Mouse (Mus musculus): ENCODE results near the gene Glis3. TPM values are rescaled to one million over a fixed set of nuclear protein-coding genes. Genes with fewer than 3 reads are reported as not detected.

Glis3 gene
- polyA plus RNA-seq, 2 experiments = 0.08 to 0.14 TPM

DNA sequence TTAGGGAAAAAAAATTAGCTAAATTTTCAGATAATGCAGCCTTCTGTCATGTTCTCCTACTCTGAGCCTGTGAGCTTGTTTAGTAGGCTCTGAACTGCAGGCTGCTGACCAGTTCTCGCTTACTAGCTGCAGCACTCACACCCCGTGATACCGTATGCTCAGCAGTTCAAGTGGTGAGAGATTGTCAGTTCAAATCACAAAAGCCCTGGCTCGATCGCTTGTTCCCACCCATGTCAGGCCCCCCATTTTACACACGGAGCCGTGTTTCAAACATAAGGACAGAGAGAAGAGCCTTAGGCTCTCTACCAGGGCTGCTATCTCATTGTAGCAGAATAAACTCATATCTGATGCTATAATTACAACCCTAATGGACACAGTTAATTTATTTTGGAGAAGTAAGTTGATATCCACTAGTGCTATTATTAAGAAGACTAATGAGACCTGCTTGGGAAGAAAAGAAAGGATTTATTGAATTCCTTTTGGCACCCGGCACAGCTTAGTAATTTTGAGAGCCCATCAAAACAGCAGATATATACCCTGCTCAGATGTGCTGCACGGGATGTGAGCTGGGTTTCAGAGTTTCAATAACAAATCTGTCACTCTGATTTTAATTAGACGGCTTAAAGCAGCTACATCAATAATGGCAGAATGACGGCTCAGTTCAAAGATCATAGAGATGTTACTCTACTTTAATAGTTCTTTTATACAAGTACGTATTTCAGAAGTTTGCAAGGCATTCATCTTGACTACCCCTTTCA, 284.9 kb downstream of the Glis3 start:
- TF ChIP-seq EP300 (IDR thresholded peaks at IDR 0.05; ENCODE audit: low read depth) (no peak), CTCF (IDR thresholded peaks at IDR 0.05; ENCODE audit: low read depth) (no peak)
- Histone ChIP-seq H3K9me3 (ENCODE audit: control insufficient read depth, low read length) (no peaks in the 10 kb centered on the region), H3K36me3 (replicated peaks; ENCODE audit: control insufficient read depth, insufficient read depth, low read depth) (no peaks in the 10 kb centered on the region), H3K27ac (no peak overlapping the region), H3K4me2 (ENCODE audit: low read depth) (no peak overlapping the region), H3K9ac (replicated peaks) (no peak overlapping the region), H3K4me3 (ENCODE audit: insufficient read depth in 1 of 2, low read depth in 2 of 2, low read length in 2 of 2) (no peak overlapping the region), H3K27me3 (ENCODE audit: control insufficient read depth, insufficient read depth, low read length) (no peaks in the 10 kb centered on the region), H3K4me1 (replicated peaks; ENCODE audit: control insufficient read depth in 2 of 2, insufficient read depth in 2 of 2, low read length in 1 of 2) (no peaks in the 10 kb centered on the region)
- ATAC-seq (ENCODE audit: insufficient read depth) = no peak
- WGBS (ENCODE audit: insufficient replicate concordance) = 70% methylated on average over 12 of the region's 12 CpGs
- DNase-seq (ENCODE audit: low read depth in 3 of 3, low spot score in 3 of 3) = no peak

DNA sequence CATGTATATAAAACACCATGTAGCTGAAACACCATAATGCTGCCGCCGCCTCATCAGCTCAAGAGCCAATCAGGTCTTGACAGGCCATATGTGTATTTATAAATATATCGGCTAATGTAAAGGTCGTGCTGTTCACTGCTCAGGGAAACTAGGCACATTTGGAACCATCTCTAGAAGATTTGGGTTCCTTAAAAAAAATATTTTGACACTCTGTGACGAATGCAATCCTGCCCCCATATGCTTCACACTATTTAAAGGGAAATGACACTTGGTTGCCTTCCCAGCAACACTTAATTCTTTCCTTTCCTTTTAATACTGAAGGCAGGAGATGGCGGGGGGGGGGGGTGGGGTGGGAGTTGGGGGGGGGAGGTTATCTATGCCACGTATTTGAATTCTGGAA, 286.1 kb downstream of the Glis3 start:
- H3K36me3 ChIP-seq (replicated peaks; ENCODE audit: control insufficient read depth, insufficient read depth, low read depth) = no peaks in the 10 kb centered on the region
- no peaks in the 10 kb centered on the region for H3K9me3 ChIP-seq (ENCODE audit: control insufficient read depth, low read length)
- no peak for ATAC-seq (ENCODE audit: insufficient read depth)
- H3K4me3 ChIP-seq (ENCODE audit: insufficient read depth in 1 of 2, low read depth in 2 of 2, low read length in 2 of 2) = no peak overlapping the region
- H3K4me2 ChIP-seq (ENCODE audit: low read depth) = no peak overlapping the region
- WGBS (ENCODE audit: insufficient replicate concordance) = 68% methylated on average over 7 of the region's 7 CpGs
- H3K27me3 ChIP-seq (ENCODE audit: control insufficient read depth, insufficient read depth, low read length) = no peaks in the 10 kb centered on the region
- H3K27ac ChIP-seq = no peak overlapping the region
- no peak overlapping the region for H3K9ac ChIP-seq (replicated peaks)
- TF ChIP-seq CTCF (IDR thresholded peaks at IDR 0.05; ENCODE audit: low read depth) = no peak
- TF ChIP-seq EP300 (IDR thresholded peaks at IDR 0.05; ENCODE audit: low read depth) = no peak
- no peaks in the 10 kb centered on the region for H3K4me1 ChIP-seq (replicated peaks; ENCODE audit: control insufficient read depth in 2 of 2, insufficient read depth in 2 of 2, low read length in 1 of 2)
- no peak for DNase-seq (ENCODE audit: low read depth in 3 of 3, low spot score in 3 of 3)

DNA sequence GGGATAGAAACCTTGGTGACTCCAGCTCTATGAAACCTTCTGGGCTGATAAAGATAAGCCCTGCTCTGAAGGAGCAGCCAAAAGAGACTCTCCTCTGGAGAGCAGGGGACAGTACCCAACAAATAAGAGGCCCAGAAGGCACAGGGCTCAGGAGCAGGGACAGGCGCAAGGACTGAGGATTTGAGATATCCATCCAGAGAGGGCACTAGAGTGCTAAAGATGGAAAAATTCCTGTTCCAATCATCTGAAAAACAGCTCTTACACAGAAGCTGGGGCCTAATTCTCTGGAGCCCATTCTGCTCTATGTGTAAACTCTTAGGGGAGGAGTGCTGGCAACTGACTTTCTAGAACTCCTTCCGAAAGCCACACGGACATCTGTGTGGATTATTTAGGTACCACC, 287.0 kb downstream of the Glis3 start:
- Histone ChIP-seq H3K9ac (replicated peaks) (no peak overlapping the region), H3K4me1 (replicated peaks; ENCODE audit: control insufficient read depth in 2 of 2, insufficient read depth in 2 of 2, low read length in 1 of 2) (no peaks in the 10 kb centered on the region), H3K9me3 (ENCODE audit: control insufficient read depth, low read length) (no peaks in the 10 kb centered on the region), H3K4me2 (ENCODE audit: low read depth) (no peak overlapping the region), H3K36me3 (replicated peaks; ENCODE audit: control insufficient read depth, insufficient read depth, low read depth) (no peaks in the 10 kb centered on the region), H3K27me3 (ENCODE audit: control insufficient read depth, insufficient read depth, low read length) (no peaks in the 10 kb centered on the region), H3K4me3 (ENCODE audit: insufficient read depth in 1 of 2, low read depth in 2 of 2, low read length in 2 of 2) (no peak overlapping the region), H3K27ac (no peak overlapping the region)
- ATAC-seq (ENCODE audit: insufficient read depth) (no peak), DNase-seq (ENCODE audit: low read depth in 3 of 3, low spot score in 3 of 3) (no peak)
- WGBS (ENCODE audit: insufficient replicate concordance) = 66% methylated on average over 3 of the region's 3 CpGs
- TF ChIP-seq EP300 (IDR thresholded peaks at IDR 0.05; ENCODE audit: low read depth) (no peak), CTCF (IDR thresholded peaks at IDR 0.05; ENCODE audit: low read depth) (no peak)

DNA sequence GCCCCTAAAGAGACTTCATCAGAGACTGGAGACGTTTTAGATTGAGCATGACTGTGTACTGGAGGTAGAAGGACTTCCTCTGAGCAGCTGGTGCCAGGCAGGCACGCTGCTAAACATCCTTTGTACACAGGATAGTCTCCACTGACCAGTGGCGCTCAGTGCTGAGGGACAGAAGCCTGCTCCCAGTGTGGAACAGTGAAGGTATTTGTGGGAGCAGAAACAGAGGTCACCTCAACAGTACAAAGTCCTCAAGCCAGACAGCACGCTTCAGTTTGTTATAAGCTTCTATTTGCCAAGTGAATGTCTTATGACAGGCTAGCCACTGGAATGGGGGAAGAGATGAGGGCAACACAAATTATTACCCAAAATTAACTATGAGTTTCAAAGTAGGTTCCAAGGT, 289.0 kb downstream of the Glis3 start:
- Histone ChIP-seq H3K27me3 (ENCODE audit: control insufficient read depth, insufficient read depth, low read length) (no peaks in the 10 kb centered on the region), H3K9ac (replicated peaks) (no peak overlapping the region), H3K4me1 (replicated peaks; ENCODE audit: control insufficient read depth in 2 of 2, insufficient read depth in 2 of 2, low read length in 1 of 2) (no peaks in the 10 kb centered on the region), H3K4me3 (ENCODE audit: insufficient read depth in 1 of 2, low read depth in 2 of 2, low read length in 2 of 2) (no peak overlapping the region), H3K27ac (no peak overlapping the region), H3K4me2 (ENCODE audit: low read depth) (no peak overlapping the region), H3K36me3 (replicated peaks; ENCODE audit: control insufficient read depth, insufficient read depth, low read depth) (no peaks in the 10 kb centered on the region), H3K9me3 (ENCODE audit: control insufficient read depth, low read length) (no peaks in the 10 kb centered on the region)
- 41% methylated on average over 4 of the region's 4 CpGs for WGBS (ENCODE audit: insufficient replicate concordance)
- TF ChIP-seq CTCF (IDR thresholded peaks at IDR 0.05; ENCODE audit: low read depth) = no peak
- no peak for TF ChIP-seq EP300 (IDR thresholded peaks at IDR 0.05; ENCODE audit: low read depth)
- ATAC-seq (ENCODE audit: insufficient read depth) (no peak), DNase-seq (ENCODE audit: low read depth in 3 of 3, low spot score in 3 of 3) (no peak)

DNA sequence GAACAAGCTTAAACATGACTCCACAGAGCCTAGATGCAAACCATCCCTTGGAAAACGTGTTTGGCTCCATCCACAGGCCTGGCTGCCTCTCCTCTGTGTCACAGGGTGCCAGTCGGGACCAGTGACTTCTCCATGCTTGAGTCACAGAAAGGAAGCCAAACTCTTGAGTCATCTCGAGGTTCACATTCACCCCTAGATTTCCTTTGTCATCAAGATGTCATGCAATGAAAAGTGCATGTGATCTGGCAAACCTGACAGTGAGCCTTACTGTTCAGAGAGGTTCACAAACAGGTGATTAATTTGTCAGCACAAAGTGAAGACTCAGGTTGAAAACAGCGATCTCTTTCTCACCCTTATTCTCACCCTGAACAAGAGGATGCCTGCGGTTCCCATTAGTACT, 290.7 kb downstream of the Glis3 start:
- TF ChIP-seq EP300 (IDR thresholded peaks at IDR 0.05; ENCODE audit: low read depth) (no peak), CTCF (IDR thresholded peaks at IDR 0.05; ENCODE audit: low read depth) (no peak)

More for the DNA sequence above, 290.7 kb downstream of the Glis3 start:
- ATAC-seq (ENCODE audit: insufficient read depth) (no peak), DNase-seq (ENCODE audit: low read depth in 3 of 3, low spot score in 3 of 3) (no peak)
- H3K4me3 ChIP-seq (ENCODE audit: insufficient read depth in 1 of 2, low read depth in 2 of 2, low read length in 2 of 2) = no peak overlapping the region
- 37% methylated on average over 5 of the region's 5 CpGs for WGBS (ENCODE audit: insufficient replicate concordance)
- no peaks in the 10 kb centered on the region for H3K9me3 ChIP-seq (ENCODE audit: control insufficient read depth, low read length)
- H3K27me3 ChIP-seq (ENCODE audit: control insufficient read depth, insufficient read depth, low read length) = no peaks in the 10 kb centered on the region
- H3K9ac ChIP-seq (replicated peaks) = no peak overlapping the region
- no peak overlapping the region for H3K4me2 ChIP-seq (ENCODE audit: low read depth)
- no peaks in the 10 kb centered on the region for H3K36me3 ChIP-seq (replicated peaks; ENCODE audit: control insufficient read depth, insufficient read depth, low read depth)
- no peaks in the 10 kb centered on the region for H3K4me1 ChIP-seq (replicated peaks; ENCODE audit: control insufficient read depth in 2 of 2, insufficient read depth in 2 of 2, low read length in 1 of 2)
- H3K27ac ChIP-seq = no peak overlapping the region

Measured in liver, embryonic 14.5 days (tissue).